Mouse (Mus musculus) cerebellum, adult 9-11 months (tissue): ENCODE data around the gene Metap2.
A peak's percentile ranks its signal among the peaks of the same experiment; 100 is the strongest.
"Not testable (repeated sequence)": the region's sequence is repeated elsewhere in the genome, so short reads cannot be mapped to it uniquely, and the experiment has no call there.

Experiments used
- DNase-seq: peaks from one replicate; pipeline ENCODE4 v3.0.0; 2022

Gene Metap2

GRCm38 (mm10) chr10:93909811-93910446 is 13.0 kb upstream of the Metap2 start:
- DNase-seq = no peak

GRCm38 (mm10) chr10:93909015-93909414 is 12.1 kb upstream of the Metap2 start:
- no peak for DNase-seq

- DNase-seq = no peak
Measured at GRCm38 (mm10) chr10:93908540-93908939, 11.6 kb upstream of the Metap2 start.

GRCm38 (mm10) chr10:93907376-93907775 is 10.5 kb upstream of the Metap2 start:
- DNase-seq = no peak

- DNase-seq = no peak
Measured at GRCm38 (mm10) chr10:93899907-93900306, 3.0 kb upstream of the Metap2 start.

- DNase-seq = no peak
Measured at GRCm38 (mm10) chr10:93899303-93899702, 2.4 kb upstream of the Metap2 start.

- no peak for DNase-seq
Measured at GRCm38 (mm10) chr10:93892551-93892950, 4.3 kb downstream of the Metap2 start.

GRCm38 (mm10) chr10:93891031-93891430 is 5.9 kb downstream of the Metap2 start:
- DNase-seq = no peak

GRCm38 (mm10) chr10:93890565-93890964 is 6.3 kb downstream of the Metap2 start:
- DNase-seq = no peak

- DNase-seq = no peak
Measured at GRCm38 (mm10) chr10:93889976-93890375, 6.9 kb downstream of the Metap2 start.

- peak; percentile 88 for DNase-seq
Measured at GRCm38 (mm10) chr10:93889579-93889950, 7.3 kb downstream of the Metap2 start.

- DNase-seq = no peak
Measured at GRCm38 (mm10) chr10:93888935-93889578, 7.8 kb downstream of the Metap2 start.

- DNase-seq = no peak
Measured at GRCm38 (mm10) chr10:93888590-93888934, 8.3 kb downstream of the Metap2 start.

- DNase-seq = no peak
Measured at GRCm38 (mm10) chr10:93885839-93886477, 10.9 kb downstream of the Metap2 start.

GRCm38 (mm10) chr10:93882738-93883364 is 14.0 kb downstream of the Metap2 start:
- DNase-seq = no peak

- DNase-seq = no peak
Measured at GRCm38 (mm10) chr10:93881918-93882317, 15.0 kb downstream of the Metap2 start.

GRCm38 (mm10) chr10:93878732-93879131 is 18.2 kb downstream of the Metap2 start:
- DNase-seq = no peak

GRCm38 (mm10) chr10:93876772-93877171 is 20.1 kb downstream of the Metap2 start:
- DNase-seq = no peak

GRCm38 (mm10) chr10:93868886-93869285 is 28.0 kb downstream of the Metap2 start:
- DNase-seq = no peak

- DNase-seq = no peak
Measured at GRCm38 (mm10) chr10:93868401-93868800, 28.5 kb downstream of the Metap2 start.

- DNase-seq = no peak
Measured at GRCm38 (mm10) chr10:93856095-93856494, 40.8 kb downstream of the Metap2 start.

- DNase-seq = no peak
Measured at GRCm38 (mm10) chr10:93855126-93855525, 41.8 kb downstream of the Metap2 start.

GRCm38 (mm10) chr10:93846706-93847105 is 50.2 kb downstream of the Metap2 start:
- DNase-seq = no peak

GRCm38 (mm10) chr10:93835115-93835514 is 61.8 kb downstream of the Metap2 start:
- not testable (repeated sequence) for DNase-seq
